Mouse (Mus musculus) neural tube, embryonic 14.5 days (tissue): ENCODE measurements around the gene Wscd2. TPM values are rescaled to one million over a fixed set of nuclear protein-coding genes. Genes with fewer than 3 reads are reported as not detected.

Source experiments
- ATAC-seq: fragments of 200-750 bp; cut with Nextera tagmentation; 2 replicates; pipeline ENCODE4 v1.8.0; 2017; ENCODE audit warnings: low read depth, mild to moderate bottlenecking, moderate TSS enrichment, moderate library complexity
- H3K27ac ChIP-seq: fragments of 300-500 bp; sonication (generic); 2 replicates; pipeline ENCODE4 v1.5.1; 2014; ENCODE audit warnings: low read depth, mild to moderate bottlenecking, control low read depth, low read length, moderate library complexity, mixed read lengths
- H3K27me3 ChIP-seq: fragments of 300-500 bp; sonication (generic); 2 replicates; pipeline ENCODE4 v1.6.1; 2014; ENCODE audit warnings: low read length; ENCODE audit not compliant: control insufficient read depth, insufficient read depth
- H3K36me3 ChIP-seq: fragments of 300-500 bp; sonication (generic); 2 replicates; pipeline ENCODE4 v1.6.1; 2014; ENCODE audit warnings: low read length, mixed read lengths; ENCODE audit not compliant: control insufficient read depth, insufficient read depth
- H3K4me1 ChIP-seq: fragments of 300-500 bp; sonication (generic); 2 replicates; pipeline ENCODE4 v1.6.1; 2014; ENCODE audit warnings: low read length; ENCODE audit not compliant: control insufficient read depth, insufficient read depth
- H3K4me2 ChIP-seq: fragments of 300-500 bp; sonication (generic); 2 replicates; pipeline ENCODE4 v1.6.1; 2014; ENCODE audit warnings: mild to moderate bottlenecking, low read depth, low read length, control low read depth
- H3K4me3 ChIP-seq: fragments of 300-500 bp; sonication (generic); 2 replicates; pipeline ENCODE4 v1.5.1; 2014; ENCODE audit warnings: low read depth, low read length, control low read depth, mixed read lengths
- H3K9ac ChIP-seq: fragments of 300-500 bp; sonication (generic); replicated peaks from 2 replicates; pipeline ENCODE4 v1.6.1; 2014; ENCODE audit warnings: low read depth, mild to moderate bottlenecking, control low read depth, low read length, mixed read lengths
- H3K9me3 ChIP-seq: fragments of 300-500 bp; sonication (generic); 2 replicates; pipeline ENCODE4 v1.6.1; 2016; ENCODE audit warnings: low read length; ENCODE audit not compliant: control insufficient read depth
- WGBS: fragments of 180-500 bp; shearing (Covaris S2); extraction: QIAGEN DNeasy Blood & Tissue Kit; methylation state at CpG from one replicate; pipeline ENCODE4 v1.1.7; 2014; 5-methylcytosine and 5-hydroxymethylcytosine counted together
- polyA plus RNA-seq: library from polyadenylated mRNA; unstranded; fragments of >200 nt; fragmentation: Nextera tagmentation; extraction: Ambion mirVana; gene quantifications from 2 replicates; pipeline ENCODE4 v1.2.1, GENCODE M21; 2014

Gene Wscd2
- polyA plus RNA-seq, 1 experiment from 2014 or later: 19.9 TPM

DNA sequence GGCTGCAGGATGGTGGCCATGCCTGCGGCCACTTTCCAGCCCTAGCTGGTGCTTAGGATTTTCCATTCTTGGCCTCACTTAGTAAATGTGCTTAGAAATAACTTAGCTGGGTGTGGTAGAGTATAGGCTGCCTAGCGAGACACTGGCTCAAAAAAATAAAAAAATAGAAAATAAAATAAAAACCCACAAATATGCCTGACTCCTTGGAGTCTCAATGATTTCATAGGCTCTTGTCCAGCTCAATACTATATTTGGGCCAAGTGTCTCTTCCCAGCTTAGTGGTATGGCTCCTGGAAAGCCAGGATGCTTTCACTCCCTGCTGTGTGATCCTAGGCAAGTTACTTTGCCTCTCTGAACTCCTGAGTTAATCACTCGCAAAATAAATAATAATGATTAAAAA, 139.1 kb downstream of the Wscd2 start:
- Histone ChIP-seq H3K4me1 (no peaks in the 10 kb centered on the region), H3K27me3 (no peaks in the 10 kb centered on the region), H3K4me3 (no peak overlapping the region), H3K36me3 (no peaks in the 10 kb centered on the region), H3K27ac (no peak overlapping the region), H3K9me3 (no peaks in the 10 kb centered on the region), H3K9ac (no peak overlapping the region), H3K4me2 (no peak overlapping the region)
- WGBS: 87% methylated on average over 3 of the region's 3 CpGs
- ATAC-seq: no peak

DNA sequence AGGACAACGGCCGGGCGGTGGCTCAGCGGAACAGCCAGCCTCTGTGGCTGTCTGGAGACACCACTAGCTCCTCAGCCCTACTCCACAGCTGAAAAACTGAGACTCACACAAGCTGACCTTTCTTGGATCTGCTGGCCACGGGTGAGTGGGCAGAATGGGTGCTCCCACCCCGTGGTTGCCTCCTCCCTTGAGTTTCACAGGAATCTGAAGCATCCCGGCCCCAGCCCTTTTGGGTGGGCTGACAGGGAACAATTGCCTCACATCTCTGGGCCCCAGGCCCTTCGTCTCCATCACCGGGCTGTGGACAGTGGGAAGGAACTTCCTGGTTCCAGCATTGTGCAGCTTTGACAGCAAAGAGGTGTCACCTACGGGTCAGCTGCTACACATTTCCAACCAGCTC, 140.0 kb downstream of the Wscd2 start:
- Histone ChIP-seq H3K36me3 (no peaks in the 10 kb centered on the region), H3K27me3 (no peaks in the 10 kb centered on the region), H3K4me3 (no peak overlapping the region), H3K9ac (no peak overlapping the region), H3K9me3 (no peaks in the 10 kb centered on the region), H3K27ac (no peak overlapping the region), H3K4me1 (no peaks in the 10 kb centered on the region), H3K4me2 (no peak overlapping the region)
- ATAC-seq: no peak
- 71% methylated on average over 10 of the region's 10 CpGs for WGBS

DNA sequence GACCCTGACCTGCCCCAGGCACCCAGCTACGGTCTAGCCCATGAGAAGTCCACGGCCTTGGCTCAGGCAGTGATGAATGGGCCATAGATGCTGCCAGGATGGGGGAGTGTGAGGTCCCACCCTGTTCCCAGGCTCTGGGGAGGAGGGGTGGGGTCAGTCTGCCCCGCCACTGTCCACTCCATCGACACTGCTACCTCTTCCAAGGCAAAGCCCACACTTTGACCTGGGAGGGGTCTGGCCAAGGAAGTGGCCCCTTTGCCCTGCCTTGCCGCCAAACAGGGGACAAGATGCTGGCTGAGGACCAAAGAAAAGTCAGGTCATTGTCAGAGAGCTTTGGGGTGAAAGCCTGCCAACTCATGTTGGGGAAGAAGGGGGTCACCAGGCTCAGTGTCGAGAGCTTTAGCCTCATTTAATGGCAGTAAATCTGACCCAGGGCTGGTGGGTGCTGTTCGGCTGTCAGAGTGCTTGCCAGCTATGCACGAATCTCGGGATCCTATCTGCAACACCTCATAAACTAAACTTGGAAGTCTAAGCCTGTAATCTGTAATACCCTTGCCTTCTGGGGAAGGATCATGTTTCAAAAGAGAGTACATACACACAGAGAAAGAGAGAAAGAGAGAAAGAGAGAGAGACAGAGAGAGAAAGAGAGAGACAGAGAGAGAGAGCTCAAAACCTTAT, 143.0 kb downstream of the Wscd2 start:
- Histone ChIP-seq H3K27ac (no peak overlapping the region), H3K9me3 (no peaks in the 10 kb centered on the region), H3K4me2 (no peak overlapping the region), H3K4me3 (no peak overlapping the region), H3K4me1 (no peaks in the 10 kb centered on the region), H3K27me3 (no peaks in the 10 kb centered on the region), H3K36me3 (no peaks in the 10 kb centered on the region), H3K9ac (no peak overlapping the region)
- no peak for ATAC-seq
- WGBS: 45% methylated on average over 9 of the region's 9 CpGs

- no peak overlapping the region for H3K4me2 ChIP-seq
- H3K36me3 ChIP-seq: no peaks in the 10 kb centered on the region
- 40% methylated on average over 13 of the region's 13 CpGs for WGBS
- no peaks in the 10 kb centered on the region for H3K9me3 ChIP-seq
- no peaks in the 10 kb centered on the region for H3K4me1 ChIP-seq
- no peak overlapping the region for H3K9ac ChIP-seq
- no peak overlapping the region for H3K27ac ChIP-seq
- no peaks in the 10 kb centered on the region for H3K27me3 ChIP-seq
- ATAC-seq: no peak
- H3K4me3 ChIP-seq: no peak overlapping the region
These were observed 144.0 kb downstream of the Wscd2 start for GRCm38 (mm10) chr5:113634024-113634651.

GRCm38 (mm10) chr5:113634887-113635610, 144.9 kb downstream of the Wscd2 start:
- WGBS: 90% methylated on average over 7 of the region's 7 CpGs
- no peaks in the 10 kb centered on the region for H3K36me3 ChIP-seq
- no peak for ATAC-seq

GRCm38 (mm10) chr5:113635861-113636565, 145.9 kb downstream of the Wscd2 start:
- no peaks in the 10 kb centered on the region for H3K27me3 ChIP-seq
- no peaks in the 10 kb centered on the region for H3K4me1 ChIP-seq
- no peak overlapping the region for H3K27ac ChIP-seq
- no peaks in the 10 kb centered on the region for H3K9me3 ChIP-seq
- H3K4me2 ChIP-seq: no peak overlapping the region
- no peak overlapping the region for H3K9ac ChIP-seq
- no peaks in the 10 kb centered on the region for H3K36me3 ChIP-seq
- no peak overlapping the region for H3K4me3 ChIP-seq
- no peak for ATAC-seq
- 90% methylated on average over 15 of the region's 15 CpGs for WGBS

More at GRCm38 (mm10) chr5:113634887-113635610, 144.9 kb downstream of the Wscd2 start:
- no peaks in the 10 kb centered on the region for H3K9me3 ChIP-seq
- no peaks in the 10 kb centered on the region for H3K27me3 ChIP-seq
- H3K4me1 ChIP-seq: no peaks in the 10 kb centered on the region
- H3K9ac ChIP-seq: no peak overlapping the region
- no peak overlapping the region for H3K27ac ChIP-seq
- H3K4me2 ChIP-seq: no peak overlapping the region
- no peak overlapping the region for H3K4me3 ChIP-seq

DNA sequence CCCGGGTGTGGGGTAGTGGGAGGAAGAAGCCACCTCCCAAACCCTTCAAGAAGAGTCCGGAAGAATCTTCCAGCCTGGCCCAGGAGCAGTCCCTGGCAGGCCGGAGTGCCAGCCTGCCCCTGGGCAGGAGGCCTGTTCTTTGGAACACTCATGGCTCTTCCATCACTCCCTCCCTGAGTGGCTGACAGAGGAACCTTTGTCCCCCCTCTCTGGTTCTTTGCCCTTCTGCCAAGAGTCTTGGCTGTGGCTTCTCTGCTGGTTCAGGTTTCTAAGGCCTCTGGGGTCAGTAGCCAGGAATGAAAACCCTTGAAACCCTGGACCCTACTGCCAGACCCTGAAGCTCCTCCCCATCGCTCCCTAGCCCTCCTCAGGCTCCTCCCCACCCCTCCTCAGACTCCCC, 147.5 kb downstream of the Wscd2 start:
- peak; percentile 42; the same call in 1 of the 2 replicates for ATAC-seq
- no peak overlapping the region for H3K4me2 ChIP-seq
- no peak overlapping the region for H3K27ac ChIP-seq
- WGBS: 78% methylated on average over 4 of the region's 4 CpGs
- H3K9ac ChIP-seq: no peak overlapping the region
- H3K4me1 ChIP-seq: no peaks in the 10 kb centered on the region
- H3K36me3 ChIP-seq: no peaks in the 10 kb centered on the region
- H3K27me3 ChIP-seq: no peaks in the 10 kb centered on the region
- no peaks in the 10 kb centered on the region for H3K9me3 ChIP-seq
- no peak overlapping the region for H3K4me3 ChIP-seq

- H3K9ac ChIP-seq: no peak overlapping the region
- H3K4me3 ChIP-seq: no peak overlapping the region
- 93% methylated on average over 12 of the region's 12 CpGs for WGBS
- ATAC-seq: no peak
- H3K36me3 ChIP-seq: no peaks in the 10 kb centered on the region
- no peak overlapping the region for H3K4me2 ChIP-seq
- no peaks in the 10 kb centered on the region for H3K9me3 ChIP-seq
- 0 out of 2 replicates have a peak, but pooled peaks cover 1% of the 10 kb centered on the region for H3K4me1 ChIP-seq
- no peaks in the 10 kb centered on the region for H3K27me3 ChIP-seq
- no peak overlapping the region for H3K27ac ChIP-seq
These were observed 147.9 kb downstream of the Wscd2 start for GRCm38 (mm10) chr5:113638055-113638454.
